Mouse (Mus musculus): Measurements from ENCODE around the gene Steap3.

Gene Steap3

DNA sequence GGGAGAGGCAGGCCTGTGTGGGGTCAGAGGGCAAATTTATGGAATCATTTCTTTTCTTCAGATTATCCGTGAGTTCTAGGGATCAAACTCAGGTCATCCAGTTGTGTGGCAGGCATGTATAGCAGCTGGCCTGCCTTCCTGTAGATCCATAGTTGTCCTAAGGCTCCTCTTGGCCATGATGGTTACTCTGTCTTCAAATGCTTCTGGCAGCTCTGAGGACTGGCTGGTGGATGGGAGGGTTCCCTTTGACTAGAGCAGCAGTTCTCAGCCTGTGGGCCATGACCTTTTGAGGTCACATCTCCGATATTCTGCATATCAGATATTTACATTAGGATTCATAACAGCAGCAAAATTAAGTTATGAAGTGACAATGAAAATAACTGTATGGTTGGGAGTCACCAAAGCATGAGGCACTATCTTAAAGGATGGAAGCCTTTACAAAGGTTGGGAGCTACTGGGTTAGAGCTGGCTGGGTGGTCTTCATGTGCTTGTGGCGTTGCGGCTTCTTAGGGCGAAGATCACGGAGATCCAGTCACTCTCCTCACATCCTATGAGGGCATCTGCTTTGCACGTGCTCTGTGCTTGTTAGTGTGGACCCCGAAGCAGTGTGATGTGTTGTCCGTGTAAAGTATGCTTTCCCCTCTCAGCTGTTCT, 113.9 kb downstream of the Steap3 start:
- in situ Hi-C loops (cut with MboI, MseI) = no loop called here

DNA sequence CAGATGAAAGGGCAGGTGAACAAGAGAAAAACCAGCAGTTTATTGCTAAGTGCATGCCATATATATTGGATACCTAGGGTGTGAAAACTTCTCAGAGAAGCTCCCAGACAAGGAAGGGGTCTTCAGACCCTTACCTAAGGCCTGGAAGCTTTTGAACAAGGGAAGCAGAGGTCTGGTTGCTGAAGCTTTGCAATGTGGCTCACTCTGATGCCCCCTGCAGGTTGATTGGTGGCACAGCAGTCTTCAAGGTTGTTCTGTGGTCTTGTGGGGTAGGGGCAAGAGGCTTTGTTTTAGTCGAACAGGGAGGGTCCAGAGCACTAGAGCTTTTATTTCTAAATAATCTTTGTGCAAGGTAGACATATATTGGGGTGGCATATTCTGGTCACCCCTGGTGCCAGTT, 117.2 kb downstream of the Steap3 start:
- in situ Hi-C loops (cut with MboI, MseI) = no loop called here

GRCm38 (mm10) chr1:120154232-120154631, 118.3 kb downstream of the Steap3 start:
- in situ Hi-C loops (cut with MboI, MseI) = loop anchor here (5.0 kb wide), 1 partner anchor 57 kb away; no protein-coding TSS in a partner anchor

GRCm38 (mm10) chr1:120146994-120147393, 125.5 kb downstream of the Steap3 start:
- in situ Hi-C loops (cut with MboI, MseI) = no loop called here

DNA sequence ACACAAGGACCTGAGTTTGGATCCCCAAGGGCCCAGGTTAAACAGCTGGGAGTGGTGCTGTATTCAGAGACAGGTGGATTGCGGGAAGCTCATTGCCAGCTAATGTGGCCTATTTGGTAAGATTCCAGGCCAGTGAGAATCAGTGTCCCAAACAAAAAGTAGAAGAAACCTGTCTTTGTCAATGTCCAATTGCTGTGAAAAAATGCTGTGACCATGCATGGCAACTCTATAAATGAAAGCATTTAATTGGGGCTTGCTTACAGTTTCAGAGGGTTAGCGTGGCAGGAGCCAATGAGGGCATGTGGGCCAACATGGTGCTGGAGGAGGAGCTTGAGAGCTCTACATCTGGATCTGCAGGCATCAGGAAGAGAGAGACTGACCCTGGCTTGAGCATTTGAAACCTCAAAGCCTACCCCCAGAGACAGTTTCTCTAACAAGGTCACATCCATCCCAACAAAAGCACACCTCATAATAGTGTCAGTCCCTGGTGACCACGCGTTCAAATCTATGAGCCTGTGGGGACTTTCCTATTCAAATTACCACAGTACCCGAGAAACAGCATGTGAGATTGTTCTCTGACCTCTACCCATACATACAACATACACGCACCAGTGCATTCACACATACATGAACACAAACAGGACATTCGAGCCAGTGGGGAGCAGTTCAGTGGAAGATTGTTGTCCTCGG, 126.8 kb downstream of the Steap3 start:
- in situ Hi-C loops (cut with MboI, MseI) = no loop called here

GRCm38 (mm10) chr1:120142551-120142950, 130.0 kb downstream of the Steap3 start:
- in situ Hi-C loops (cut with MboI, MseI) = no loop called here

Measured in T-helper 2 cell (primary cell).